Mouse (Mus musculus) C2C12 (cell line): ENCODE measurements around the gene Camkk1.

Source experiments
- CEBPB ChIP-seq: IDR thresholded peaks from one replicate; pipeline ENCODE4 v1.6.1; 2011; ENCODE audit warnings: low read depth, mild to moderate bottlenecking, control low read depth, moderate library complexity
- CTCF ChIP-seq: IDR thresholded peaks from one replicate; pipeline ENCODE4 v1.5.1; 2011; ENCODE audit not compliant: control insufficient read depth, insufficient read depth, insufficient read length
- MYOD1 ChIP-seq: IDR thresholded peaks from one replicate; pipeline ENCODE4 v1.6.1; 2011; ENCODE audit warnings: low read depth; ENCODE audit not compliant: control insufficient read depth, insufficient read length
- MYOG ChIP-seq: IDR thresholded peaks from one replicate; pipeline ENCODE4 v1.6.1; 2011; ENCODE audit not compliant: control insufficient read depth, insufficient read length; ENCODE audit errors: extremely low read depth

- TF ChIP-seq CTCF: no peak
- no peak for TF ChIP-seq CEBPB
- no peak for TF ChIP-seq MYOD1
- TF ChIP-seq MYOG: no peak
Measured at GRCm38 (mm10) chr11:72987807-72988206, 31.0 kb upstream of the Camkk1 start.
